Mouse (Mus musculus): ENCODE data around the gene Porcn. TPM values are rescaled to one million over a fixed set of nuclear protein-coding genes. Genes with fewer than 3 reads are reported as not detected.
A peak's percentile ranks its signal among the peaks of the same experiment; 100 is the strongest.

Gene Porcn
- total RNA-seq, 2 experiments from 2014 or later: 65.8 to 67.9 TPM

- intact Hi-C loops (cut with DNase I): no loop called here
These were observed 5.3 kb upstream of the Porcn start for GRCm38 (mm10) chrX:8211490-8212207.

GRCm38 (mm10) chrX:8209720-8210119 is 3.4 kb upstream of the Porcn start:
- no peak for DNase-seq (ENCODE audit: extremely low spot score in 1 of 2, low spot score in 2 of 2)
- intact Hi-C loops (cut with DNase I): loop anchor here (5.0 kb wide), 1 partner anchor 38 kb away; no protein-coding TSS in a partner anchor

More at GRCm38 (mm10) chrX:8211490-8212207, 5.3 kb upstream of the Porcn start:
- DNase-seq (ENCODE audit: extremely low spot score in 1 of 2, low spot score in 2 of 2): no peak

- intact Hi-C loops (cut with DNase I): loop anchor here (5.0 kb wide), 1 partner anchor 40 kb away; no protein-coding TSS in a partner anchor
These were observed 899 bp upstream of the Porcn start for GRCm38 (mm10) chrX:8207224-8207623.

DNA sequence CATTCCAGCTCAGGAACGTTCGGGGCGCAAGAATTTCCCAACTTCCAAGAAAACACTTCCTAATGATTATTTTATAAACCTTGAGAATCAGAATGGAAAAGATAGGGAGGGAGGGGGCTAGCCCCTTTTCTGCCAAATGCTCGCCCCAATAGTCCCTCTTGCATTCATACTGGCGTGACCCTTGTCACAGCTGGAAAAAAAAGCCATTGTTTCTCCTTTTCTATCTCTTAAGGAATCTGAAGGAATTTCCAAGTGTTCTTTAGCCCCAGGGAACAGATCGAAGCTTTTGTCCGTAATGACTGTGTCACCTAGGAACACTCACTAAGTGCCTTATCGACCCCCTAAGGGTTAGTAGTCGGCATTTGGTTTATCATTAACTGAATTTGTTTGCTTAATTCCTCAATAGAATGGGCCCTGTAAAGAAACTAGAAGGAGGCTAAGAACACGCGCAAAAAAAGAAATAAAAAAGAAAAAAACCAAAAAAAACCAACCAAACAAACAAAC is 421 bp upstream of the Porcn start:
- intact Hi-C loops (cut with DNase I): loop anchor here (5.0 kb wide), 1 partner anchor 41 kb away; no protein-coding TSS in a partner anchor
- DNase-seq (ENCODE audit: extremely low spot score in 1 of 2, low spot score in 2 of 2): no peak

More at GRCm38 (mm10) chrX:8207224-8207623, 899 bp upstream of the Porcn start:
- DNase-seq (ENCODE audit: extremely low spot score in 1 of 2, low spot score in 2 of 2): no peak

DNA sequence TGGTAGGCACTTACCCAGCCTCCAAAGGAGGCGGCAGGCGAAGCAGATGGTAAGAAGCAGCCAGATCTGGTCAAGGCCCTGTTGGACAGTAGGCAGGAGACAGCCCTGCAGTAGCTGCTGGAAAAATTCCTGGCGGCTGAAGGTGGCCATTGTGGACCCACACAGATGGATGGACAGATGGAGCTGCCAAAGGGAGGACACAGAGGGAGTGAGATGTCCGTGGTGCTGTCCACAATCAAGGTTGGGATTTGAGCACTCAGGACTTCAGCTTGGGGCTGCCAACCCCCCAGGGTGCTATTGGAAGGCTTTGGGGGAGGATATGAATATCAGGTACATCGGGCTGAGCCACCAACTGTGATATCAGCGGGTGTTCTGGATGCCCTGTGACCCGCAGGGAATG is 774 bp downstream of the Porcn start:
- DNase-seq (ENCODE audit: extremely low spot score in 1 of 2, low spot score in 2 of 2): no peak
- intact Hi-C loops (cut with DNase I): loop anchor here (5.0 kb wide), 1 partner anchor 42 kb away; no protein-coding TSS in a partner anchor

DNA sequence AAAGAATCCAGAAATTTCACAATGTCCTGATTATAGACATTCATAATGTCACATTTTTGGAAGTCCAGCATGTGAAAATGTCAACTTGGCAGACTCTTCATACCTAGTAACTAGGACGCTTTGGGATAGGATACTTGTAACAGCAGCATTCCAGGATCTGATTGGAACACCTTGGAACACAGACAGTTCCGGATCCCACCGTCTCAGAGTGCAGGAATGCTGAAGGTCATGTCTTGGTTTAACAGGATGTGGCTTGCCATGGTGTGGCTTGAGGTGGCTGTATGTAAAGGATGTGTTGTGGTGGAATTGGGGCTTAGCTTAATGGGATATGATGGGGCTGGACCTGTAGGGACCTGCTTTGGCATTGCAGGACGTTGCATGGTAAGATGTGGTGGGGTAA is 1.2 kb downstream of the Porcn start:
- no peak for DNase-seq (ENCODE audit: extremely low spot score in 1 of 2, low spot score in 2 of 2)
- intact Hi-C loops (cut with DNase I): loop anchor here (5.0 kb wide), 1 partner anchor 42 kb away; no protein-coding TSS in a partner anchor

- intact Hi-C loops (cut with DNase I): no loop called here
- DNase-seq (ENCODE audit: extremely low spot score in 1 of 2, low spot score in 2 of 2): no peak
These were observed 2.2 kb downstream of the Porcn start for GRCm38 (mm10) chrX:8204076-8204475.

DNA sequence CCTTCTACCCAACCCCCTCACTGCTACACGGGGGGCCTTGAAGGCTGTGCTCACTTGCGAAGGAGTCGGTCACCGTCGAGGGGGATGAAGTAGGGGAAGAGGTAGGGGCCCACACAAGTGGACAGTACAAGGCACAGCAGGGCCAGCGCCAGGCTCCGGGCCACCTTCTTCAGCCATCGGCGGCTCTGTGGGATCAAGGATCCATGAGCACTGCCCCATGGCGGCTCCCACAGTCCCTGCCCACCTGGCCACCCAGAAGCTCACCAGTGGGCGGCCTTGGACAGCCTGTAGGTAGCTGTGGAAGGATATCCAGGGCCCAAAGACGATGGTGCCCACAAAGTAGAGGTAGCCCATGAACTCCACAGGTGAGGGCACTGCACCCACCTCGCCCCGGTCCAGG is 3.2 kb downstream of the Porcn start:
- DNase-seq (ENCODE audit: extremely low spot score in 1 of 2, low spot score in 2 of 2): no peak
- intact Hi-C loops (cut with DNase I): no loop called here

DNA sequence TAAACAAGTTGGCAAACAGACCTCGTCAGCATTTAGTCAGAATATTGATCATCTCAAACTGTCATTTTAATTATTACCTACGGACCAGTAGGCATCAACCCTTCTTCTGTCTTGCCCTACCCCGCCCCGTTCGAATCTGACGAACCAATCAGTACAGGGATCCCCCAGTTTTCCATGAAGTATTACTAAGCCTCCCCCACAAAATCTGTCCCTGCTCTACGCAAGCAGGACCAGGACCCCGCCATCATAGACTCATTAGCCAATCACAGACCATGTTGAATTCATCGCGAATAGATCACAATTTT is 13.0 kb downstream of the Porcn start, which contains the start of gene Ebp:
Gene Ebp (minus strand): TSS at position 94 of the 305 bp plus-strand sequence.
- intact Hi-C loops (cut with DNase I): no loop called here
- DNase-seq (ENCODE audit: extremely low spot score in 1 of 2, low spot score in 2 of 2): peak in 1 of 2 experiments; percentile 16

DNA sequence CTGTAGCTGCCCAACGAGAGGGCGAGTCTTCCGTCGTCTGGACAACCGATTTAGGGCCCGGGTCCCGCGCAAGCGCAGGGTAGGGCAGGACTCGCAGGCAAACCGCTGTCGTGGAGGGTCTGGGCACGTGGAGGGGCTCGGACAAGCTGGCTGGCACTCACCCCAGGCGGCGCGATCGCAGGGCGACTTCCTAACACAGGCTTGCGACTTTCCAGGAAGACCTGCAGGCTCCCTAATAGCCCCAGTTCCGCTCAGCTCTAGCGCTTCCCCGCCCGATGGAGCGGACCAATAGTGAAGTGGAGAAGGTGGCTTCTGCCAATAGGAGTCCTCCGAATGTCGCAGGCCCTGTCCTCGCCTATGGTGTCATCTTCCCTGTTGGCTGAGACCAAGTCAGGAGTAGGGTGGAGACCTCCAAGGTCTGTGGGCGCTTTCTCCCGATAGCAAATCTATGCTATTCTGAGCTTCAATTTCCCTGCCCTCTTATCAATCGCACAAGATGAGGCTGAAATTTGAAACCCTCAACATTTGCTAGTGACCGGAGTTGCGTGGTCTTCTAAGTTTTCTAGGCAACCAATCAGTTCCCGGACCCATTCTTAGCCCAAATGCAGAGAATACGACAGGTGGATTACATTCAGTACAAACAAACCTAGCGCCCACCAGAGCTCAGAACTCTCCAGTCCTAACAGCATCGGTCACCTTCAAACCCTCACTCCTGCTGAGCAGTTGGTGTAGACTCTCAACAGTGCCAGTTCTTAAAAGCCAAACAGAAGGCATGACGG is 13.5 kb downstream of the Porcn start:
- intact Hi-C loops (cut with DNase I): no loop called here
- peak; percentile 74 to 82 for DNase-seq (ENCODE audit: extremely low spot score in 1 of 2, low spot score in 2 of 2)

DNA sequence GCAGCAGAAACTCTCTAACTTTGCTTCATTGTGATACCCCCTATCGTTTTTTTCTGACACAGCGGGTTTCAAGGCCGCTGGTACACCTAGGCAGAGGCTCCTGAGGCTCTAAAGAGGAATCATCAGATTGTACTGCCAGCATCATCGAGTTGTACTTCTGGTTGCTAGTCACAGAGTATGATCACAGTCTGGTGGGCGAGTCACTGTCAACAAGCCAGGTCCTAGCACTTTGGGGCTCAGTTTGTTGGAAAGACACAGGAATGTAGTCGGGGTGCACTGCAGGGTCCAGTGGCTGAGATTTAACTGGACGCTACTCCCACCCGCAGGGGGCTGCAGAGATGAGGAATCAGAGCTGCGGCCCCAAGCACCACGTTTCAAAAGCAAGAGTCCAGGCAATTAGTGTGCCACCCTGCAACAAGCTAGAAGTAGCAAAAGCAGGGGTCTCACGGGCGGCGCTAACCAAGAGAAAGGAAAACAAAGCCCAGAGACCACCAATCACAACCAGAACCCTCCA is 14.1 kb downstream of the Porcn start:
- DNase-seq (ENCODE audit: extremely low spot score in 1 of 2, low spot score in 2 of 2): no peak
- intact Hi-C loops (cut with DNase I): no loop called here

- DNase-seq (ENCODE audit: extremely low spot score in 1 of 2, low spot score in 2 of 2): no peak
- intact Hi-C loops (cut with DNase I): no loop called here
These were observed 23.3 kb downstream of the Porcn start for GRCm38 (mm10) chrX:8182871-8183540.

GRCm38 (mm10) chrX:8179646-8180045 is 26.7 kb downstream of the Porcn start:
- intact Hi-C loops (cut with DNase I): no loop called here
- no peak for DNase-seq (ENCODE audit: extremely low spot score in 1 of 2, low spot score in 2 of 2)

DNA sequence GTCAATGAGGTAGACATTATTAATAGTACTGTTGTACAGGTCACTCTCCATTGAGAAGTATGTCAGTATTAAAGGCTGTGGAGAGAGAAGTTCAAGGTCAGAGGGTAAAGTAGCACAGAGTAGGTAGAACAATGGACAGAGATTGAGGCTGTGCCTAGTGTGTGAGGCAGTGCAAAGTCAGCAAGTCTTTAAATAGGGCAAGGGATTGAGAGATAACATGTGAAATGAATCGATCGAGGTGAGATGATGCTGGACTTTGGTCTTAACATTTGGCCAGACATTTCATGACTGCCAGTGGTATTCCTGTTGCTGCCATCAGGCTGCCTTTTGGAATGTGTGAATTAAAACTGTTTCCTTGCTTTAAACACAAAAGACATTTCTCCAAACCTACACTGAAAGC is 27.5 kb downstream of the Porcn start:
- intact Hi-C loops (cut with DNase I): no loop called here
- no peak for DNase-seq (ENCODE audit: extremely low spot score in 1 of 2, low spot score in 2 of 2)

GRCm38 (mm10) chrX:8175504-8176385 is 30.6 kb downstream of the Porcn start, which contains the start of gene Tbc1d25:
TSS of gene Tbc1d25 (minus strand) at chrX:8176181.
- DNase-seq (ENCODE audit: extremely low spot score in 1 of 2, low spot score in 2 of 2): peak; percentile 63 to 87
- intact Hi-C loops (cut with DNase I): no loop called here

DNA sequence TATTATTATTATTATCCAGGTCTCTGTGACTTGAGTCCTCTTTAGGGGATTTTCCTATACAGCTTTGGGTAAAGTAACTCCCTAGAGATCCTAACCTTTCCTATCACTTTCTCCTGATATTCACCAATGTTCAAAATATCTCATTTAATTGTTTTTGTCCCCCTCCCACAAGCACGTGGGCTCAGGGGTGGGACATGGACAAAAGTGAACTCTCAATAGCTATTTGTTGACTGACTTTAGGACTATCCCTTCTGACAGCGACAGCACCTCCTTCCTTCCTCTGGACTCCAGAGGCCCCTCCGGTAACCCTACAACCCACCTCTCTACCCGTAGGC is 31.2 kb downstream of the Porcn start:
- intact Hi-C loops (cut with DNase I): no loop called here
- no peak for DNase-seq (ENCODE audit: extremely low spot score in 1 of 2, low spot score in 2 of 2)

DNA sequence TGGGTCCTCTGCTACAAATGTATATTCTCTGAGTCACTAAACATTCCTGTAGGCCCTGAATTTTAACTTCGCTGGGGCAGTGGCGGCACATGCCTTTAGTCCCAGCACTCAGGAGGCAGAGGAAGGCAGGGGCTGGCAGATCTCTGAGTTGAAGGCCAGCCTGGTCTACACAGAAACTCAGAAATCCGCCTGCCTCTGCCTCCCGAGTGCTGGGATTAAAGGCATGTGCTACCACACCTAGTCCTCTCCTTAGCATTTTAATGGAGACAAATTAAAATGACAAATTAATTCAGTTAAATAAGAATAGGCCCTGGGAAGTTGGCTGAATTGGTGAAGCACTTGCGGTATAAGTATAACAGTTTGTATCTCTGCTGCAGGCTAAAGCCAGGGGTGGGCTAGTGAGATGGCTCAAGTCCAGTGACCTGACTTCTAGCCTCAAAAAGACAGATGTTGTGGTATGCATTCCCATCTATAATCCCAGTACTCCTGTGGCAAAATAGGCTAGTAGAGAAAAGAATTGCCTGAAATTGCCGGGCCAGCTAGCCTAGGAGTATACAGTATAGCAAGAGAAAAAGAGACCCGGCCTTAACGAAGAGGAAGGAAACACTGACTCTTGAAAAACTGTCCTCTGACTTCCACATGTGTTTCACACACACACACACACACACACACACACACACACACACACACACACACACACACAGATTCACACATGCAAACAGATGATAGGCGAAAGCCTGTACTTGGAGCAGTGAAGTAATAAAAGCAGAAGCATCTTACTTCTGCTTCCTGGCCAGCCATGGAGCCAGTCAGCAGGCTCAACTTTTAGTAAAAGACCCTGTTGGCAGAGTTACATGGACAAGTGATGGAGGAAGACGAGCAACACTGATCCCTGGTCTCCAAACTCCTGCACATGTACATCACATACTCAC is 38.3 kb downstream of the Porcn start:
- intact Hi-C loops (cut with DNase I): loop anchor here (5.0 kb wide), 1 partner anchor 84 kb away; the partner anchor contains the start of gene Ftsj1
- no peak for DNase-seq (ENCODE audit: extremely low spot score in 1 of 2, low spot score in 2 of 2)
